Mouse (Mus musculus): Measurements from ENCODE around the gene Sept9.

The Sept9 gene

GRCm38 (mm10) chr11:117353126-117353525 is 153.7 kb downstream of the Sept9 start:
- no peak for DNase-seq

- no peak for DNase-seq
Observed at GRCm38 (mm10) chr11:117354107-117354506, 154.6 kb downstream of the Sept9 start.

- DNase-seq = no peak
Observed at GRCm38 (mm10) chr11:117356937-117357336, 157.5 kb downstream of the Sept9 start.

GRCm38 (mm10) chr11:117357916-117358639 is 158.6 kb downstream of the Sept9 start:
- peak; percentile 82 for DNase-seq

- DNase-seq = no peak
Observed at GRCm38 (mm10) chr11:117359161-117359560, 159.7 kb downstream of the Sept9 start.

DNA sequence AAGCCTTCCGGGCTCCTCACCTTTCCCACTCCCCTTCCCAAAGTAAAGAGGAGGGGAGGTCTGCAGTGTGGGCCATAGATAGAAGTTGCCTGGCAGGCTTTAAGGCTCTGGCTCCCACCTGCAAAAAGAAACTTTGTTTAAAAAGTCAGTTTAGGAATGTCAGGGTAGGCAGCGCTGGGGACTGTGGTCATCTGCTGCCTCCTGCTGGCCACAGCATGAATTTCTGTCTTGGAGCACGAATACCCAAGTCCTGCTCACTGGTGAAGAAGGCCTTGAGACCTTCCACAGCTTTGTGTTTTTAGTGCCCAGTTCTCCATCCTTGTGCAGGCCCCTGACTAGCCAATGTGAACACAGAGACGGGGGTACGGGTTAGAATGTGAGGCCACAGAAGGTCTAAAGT is 160.4 kb downstream of the Sept9 start:
- peak; percentile 50 for DNase-seq

GRCm38 (mm10) chr11:117360561-117360960 is 161.1 kb downstream of the Sept9 start:
- no peak for DNase-seq

- DNase-seq = no peak
Observed at GRCm38 (mm10) chr11:117362307-117362706, 162.8 kb downstream of the Sept9 start.

GRCm38 (mm10) chr11:117363918-117364317 is 164.5 kb downstream of the Sept9 start:
- no peak for DNase-seq

DNA sequence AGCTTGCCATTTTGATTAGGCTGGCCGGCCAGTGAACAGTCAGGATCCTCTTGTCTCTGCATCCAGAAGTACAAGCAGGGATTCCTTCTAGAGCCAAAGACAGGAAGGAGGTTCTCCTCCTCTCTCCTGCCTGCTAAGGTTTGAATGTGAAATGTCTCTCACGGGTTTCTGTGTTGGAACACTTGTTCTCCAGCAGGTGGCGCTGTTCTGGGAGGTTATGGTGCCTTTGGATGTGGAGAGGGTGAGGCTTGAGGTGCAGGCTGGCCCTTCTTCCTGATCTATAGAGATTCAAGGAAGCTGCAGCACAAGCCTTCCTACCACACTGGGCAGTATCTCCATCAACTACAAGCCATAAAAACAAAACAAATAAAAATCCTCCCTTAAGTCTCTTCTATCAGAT is 167.0 kb downstream of the Sept9 start:
- DNase-seq = no peak

DNA sequence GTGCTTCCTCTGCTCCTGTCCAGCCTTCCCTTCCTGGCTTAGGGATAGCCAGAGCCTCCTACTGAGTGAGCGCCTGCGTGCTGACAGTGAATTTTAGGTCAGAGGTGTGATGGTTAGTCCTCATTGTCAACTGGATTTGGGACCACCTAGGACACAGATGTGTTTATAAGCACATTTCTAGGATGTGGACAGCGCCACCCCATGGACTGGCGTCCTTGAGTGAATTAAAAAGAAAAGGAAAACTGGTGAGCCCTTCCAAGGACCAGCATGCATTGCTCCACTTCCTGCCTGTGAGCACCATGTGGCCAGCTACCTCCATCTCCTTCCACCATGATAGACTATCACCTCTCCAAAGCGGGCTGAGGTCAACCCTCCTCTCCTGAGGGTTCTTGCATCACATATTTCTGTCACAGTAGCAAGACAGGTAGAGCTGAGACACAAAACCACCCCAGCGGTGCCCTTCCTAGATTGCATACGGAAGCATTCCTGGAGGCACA is 167.4 kb downstream of the Sept9 start:
- no peak for DNase-seq

- no peak for DNase-seq
Observed at GRCm38 (mm10) chr11:117367937-117368336, 168.5 kb downstream of the Sept9 start.

DNA sequence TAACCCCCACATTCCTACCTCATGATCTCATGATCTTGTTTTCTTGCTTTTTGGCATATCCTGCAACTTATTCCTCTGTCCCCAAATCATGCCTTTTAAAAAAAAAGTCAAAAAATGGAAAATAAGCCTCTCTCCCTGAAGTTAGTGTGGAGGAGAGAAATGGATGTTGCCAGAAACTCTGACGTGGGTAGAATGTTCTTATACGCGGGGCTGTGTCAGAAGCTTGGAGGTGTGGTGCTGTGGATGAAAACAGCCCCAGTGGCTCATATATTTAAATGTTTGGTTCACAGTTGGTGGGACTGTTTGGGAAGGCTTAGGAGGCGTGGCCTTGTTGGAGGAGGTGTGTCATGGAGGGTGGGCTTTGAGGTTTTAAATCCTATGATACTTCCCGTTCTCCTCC is 169.9 kb downstream of the Sept9 start:
- no peak for DNase-seq

- DNase-seq = no peak
Observed at GRCm38 (mm10) chr11:117370262-117370850, 170.9 kb downstream of the Sept9 start.

DNA sequence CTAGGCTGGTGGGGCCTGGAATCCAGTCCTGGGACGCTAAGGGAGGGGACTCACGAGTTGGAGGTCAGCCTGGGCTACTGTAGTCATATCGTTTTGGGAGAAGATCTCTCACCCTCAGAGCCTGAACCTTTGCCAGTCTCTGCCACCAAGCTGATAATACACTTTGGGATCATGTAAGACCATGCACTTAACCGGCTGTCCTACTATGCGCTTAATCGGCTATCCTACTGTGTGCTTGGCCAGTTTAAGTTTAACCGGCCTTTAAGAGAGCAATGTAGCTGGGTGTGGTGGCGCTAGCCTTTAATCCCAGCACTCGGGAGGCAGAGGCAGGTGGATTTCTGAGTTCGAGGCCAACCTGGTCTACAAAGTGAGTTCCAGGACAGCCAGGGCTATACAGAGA is 173.1 kb downstream of the Sept9 start:
- DNase-seq = no peak

GRCm38 (mm10) chr11:117373195-117373594 is 173.7 kb downstream of the Sept9 start:
- no peak for DNase-seq

GRCm38 (mm10) chr11:117373870-117374269 is 174.4 kb downstream of the Sept9 start:
- DNase-seq = no peak

DNA sequence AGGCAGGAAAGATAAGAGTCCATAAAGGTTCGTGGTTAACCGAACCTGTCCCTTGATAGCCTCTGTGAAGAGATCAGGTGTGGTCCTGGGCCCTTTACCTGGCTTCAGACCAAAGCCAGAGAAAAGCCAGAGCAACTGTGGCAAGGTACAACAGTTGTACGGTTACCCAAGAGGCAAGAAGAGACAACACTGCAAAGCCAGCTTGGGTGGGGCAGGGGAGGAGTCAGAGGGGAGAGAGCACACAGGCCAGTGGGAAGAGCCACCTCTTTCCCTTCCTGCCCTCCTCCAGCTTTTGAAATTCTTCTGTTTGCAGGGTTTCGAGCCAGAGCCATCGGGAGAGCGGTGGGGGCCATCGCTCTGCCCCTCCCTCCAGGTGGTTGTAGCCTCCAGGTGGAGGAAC is 174.8 kb downstream of the Sept9 start:
- no peak for DNase-seq

- no peak for DNase-seq
Observed at GRCm38 (mm10) chr11:117379774-117380173, 180.3 kb downstream of the Sept9 start.

DNA sequence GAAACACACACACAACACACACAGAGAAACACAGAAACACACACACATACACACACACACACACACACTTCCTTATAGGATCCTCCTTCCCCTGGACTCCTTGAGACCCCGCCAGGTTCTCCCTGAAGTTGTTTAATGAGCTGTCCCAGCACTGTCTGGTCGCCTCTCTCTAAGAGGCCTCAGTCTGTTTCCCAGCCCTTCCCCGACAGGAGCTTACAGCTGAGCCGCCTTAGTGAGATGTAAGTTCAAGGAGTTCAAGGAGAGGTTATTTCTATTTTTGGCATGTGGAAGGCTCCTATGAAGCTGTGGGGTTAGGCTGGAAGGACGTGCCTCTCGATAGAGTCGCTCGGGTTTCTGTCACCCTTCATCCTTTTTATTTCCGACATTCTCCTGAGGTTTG is 184.8 kb downstream of the Sept9 start:
- no peak for DNase-seq

GRCm38 (mm10) chr11:117384897-117385296 is 185.4 kb downstream of the Sept9 start:
- DNase-seq = peak; percentile 89

DNA sequence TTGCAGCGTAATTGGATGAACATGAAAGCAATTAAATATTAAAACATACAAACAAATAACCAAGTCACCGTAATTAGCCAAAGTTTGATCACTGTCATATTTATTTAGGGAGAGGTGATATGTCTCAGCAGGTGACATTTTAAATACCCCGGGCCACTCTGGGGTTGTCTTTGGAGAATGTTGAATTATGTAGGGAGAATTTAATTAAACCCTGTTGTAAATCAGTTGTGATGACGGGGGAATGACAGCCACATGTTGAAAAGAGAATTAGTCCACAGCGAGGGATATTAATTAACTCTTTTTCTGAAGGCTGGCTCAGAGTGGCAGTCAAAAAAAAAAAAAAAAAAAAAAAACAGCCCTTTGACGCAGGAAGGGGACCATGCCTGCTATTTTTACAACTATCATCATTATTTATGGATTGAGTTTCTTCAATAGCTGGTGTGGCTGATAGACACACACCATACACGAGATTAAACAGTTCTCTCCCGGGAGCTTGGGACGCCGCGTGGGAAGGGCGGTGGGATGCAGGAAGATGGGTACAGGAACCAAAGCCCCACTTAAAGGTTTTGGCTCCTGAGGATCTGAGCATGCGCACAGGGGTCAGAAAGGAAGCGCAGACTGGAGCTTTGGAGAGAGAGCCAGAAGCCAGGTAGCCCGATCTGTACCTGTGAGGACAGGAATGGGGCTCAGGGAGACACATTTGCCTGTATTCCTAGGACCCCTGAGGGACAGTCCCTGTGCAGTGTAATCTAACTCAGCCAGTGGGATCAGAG is 186.1 kb downstream of the Sept9 start:
- DNase-seq = no peak

DNA sequence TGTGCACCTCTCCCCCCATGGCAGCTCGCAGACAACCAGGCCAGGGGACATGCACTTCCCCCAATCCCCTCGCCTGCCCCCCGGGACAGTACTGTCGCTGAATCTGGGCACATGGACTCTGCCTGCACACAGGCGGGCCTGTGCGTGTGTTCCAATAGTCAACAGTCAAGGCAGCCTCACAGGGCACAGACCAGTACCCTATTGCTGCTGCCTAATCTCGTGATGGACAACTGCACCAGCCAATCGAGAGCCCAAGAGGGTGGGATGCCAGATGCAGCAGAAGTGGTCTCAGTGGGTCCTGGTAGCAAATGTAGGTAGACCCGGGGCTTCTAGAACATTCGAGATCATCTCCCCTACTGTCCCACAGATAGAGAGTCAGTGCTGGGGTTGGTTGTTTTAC is 187.8 kb downstream of the Sept9 start:
- no peak for DNase-seq

DNA sequence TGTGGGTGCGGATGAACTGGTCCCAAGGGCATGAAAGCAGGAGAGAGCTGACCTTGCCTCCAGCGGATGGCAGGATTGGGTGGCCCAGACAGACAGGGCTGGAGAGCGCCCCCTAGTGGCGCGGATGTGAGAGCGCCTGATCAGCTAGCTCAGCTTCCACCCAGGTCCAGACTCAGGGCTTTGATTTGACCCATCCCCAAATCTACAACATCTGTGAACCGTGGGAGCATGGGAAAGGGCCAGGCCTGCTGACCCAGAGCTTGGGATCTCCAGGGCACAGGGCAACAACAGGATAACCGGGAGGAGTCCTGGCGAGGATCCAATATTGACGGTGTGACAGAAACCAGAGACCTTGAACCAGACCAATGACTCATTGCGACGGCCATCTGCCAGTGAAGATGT is 190.5 kb downstream of the Sept9 start:
- no peak for DNase-seq

Measured in right cerebral cortex, postnatal 25 days (tissue).